Mouse (Mus musculus) myocyte (in vitro differentiated cells): ENCODE data around the gene Srsf3. TPM values are rescaled to one million over a fixed set of nuclear protein-coding genes. Genes with fewer than 3 reads are reported as not detected.

Experiments used
- H3K27me3 ChIP-seq: one replicate; pipeline ENCODE4 v1.6.1; 2011; ENCODE audit not compliant: control insufficient read depth, insufficient read depth, insufficient read length
- H3K36me3 ChIP-seq: one replicate; pipeline ENCODE4 v1.6.1; 2011; ENCODE audit not compliant: control insufficient read depth, insufficient read depth
- H3K4me2 ChIP-seq: one replicate; pipeline ENCODE4 v1.6.1; 2011; ENCODE audit warnings: low read depth, control low read depth
- H3K4me3 ChIP-seq: one replicate; pipeline ENCODE4 v1.5.1; 2011; ENCODE audit warnings: mild to moderate bottlenecking, control low read depth, moderate library complexity
- H3K79me2 ChIP-seq: one replicate; pipeline ENCODE4 v1.6.1; 2011; ENCODE audit not compliant: control insufficient read depth, insufficient read depth
- H3ac ChIP-seq: one replicate; pipeline ENCODE4 v1.6.1; 2011; ENCODE audit not compliant: control insufficient read depth, insufficient read length
- CEBPB ChIP-seq: IDR thresholded peaks from 2 replicates; pipeline ENCODE4 v1.6.1; 2011; ENCODE audit warnings: mild to moderate bottlenecking, moderate library complexity; ENCODE audit not compliant: poor library complexity, insufficient read depth, severe bottlenecking
- E2F4 ChIP-seq: IDR thresholded peaks from one replicate; pipeline ENCODE4 v1.6.1; 2011; ENCODE audit warnings: mild to moderate bottlenecking, control low read depth, moderate library complexity; ENCODE audit not compliant: insufficient read depth
- MAX ChIP-seq: IDR thresholded peaks from one replicate; pipeline ENCODE4 v1.6.1; 2011; ENCODE audit warnings: low read depth, mild to moderate bottlenecking, control low read depth
- MYOD1 ChIP-seq, 3 experiments: IDR thresholded peaks; one replicate each; pipeline ENCODE4 v1.6.1; 2011; ENCODE audit warnings: control low read depth in 2 of 3, low read depth in 2 of 3, mild to moderate bottlenecking in 2 of 3, moderate library complexity in 1 of 3; ENCODE audit not compliant: insufficient read length in 2 of 3, control insufficient read depth in 1 of 3
- MYOG ChIP-seq, 3 experiments: IDR thresholded peaks; one replicate each; pipeline ENCODE4 v1.6.1; 2011; ENCODE audit warnings: control low read depth in 2 of 3, low read depth in 2 of 3, mild to moderate bottlenecking in 2 of 3; ENCODE audit not compliant: insufficient read length in 2 of 3, control insufficient read depth in 1 of 3, insufficient read depth in 1 of 3
- POLR2A ChIP-seq: IDR thresholded peaks from one replicate; pipeline ENCODE4 v1.6.1; 2011; ENCODE audit warnings: low read depth, mild to moderate bottlenecking, control low read depth, moderate library complexity; ENCODE audit not compliant: insufficient read length
- POLR2AphosphoS2 ChIP-seq: IDR thresholded peaks from one replicate; pipeline ENCODE4 v1.6.1; 2011; ENCODE audit warnings: low read depth, control low read depth; ENCODE audit not compliant: insufficient read length
- REST ChIP-seq: IDR thresholded peaks from one replicate; pipeline ENCODE4 v1.6.1; 2011; ENCODE audit warnings: mild to moderate bottlenecking, control low read depth, moderate library complexity; ENCODE audit not compliant: insufficient read depth, insufficient read length
- SRF ChIP-seq: IDR thresholded peaks from one replicate; pipeline ENCODE4 v1.6.1; 2011; ENCODE audit warnings: low read depth; ENCODE audit not compliant: control insufficient read depth, insufficient read length
- TCF12 ChIP-seq: IDR thresholded peaks from one replicate; pipeline ENCODE4 v1.6.1; 2011; ENCODE audit warnings: mild to moderate bottlenecking, control low read depth; ENCODE audit not compliant: poor library complexity, insufficient read depth, severe bottlenecking
- TCF3 ChIP-seq: IDR thresholded peaks from one replicate; pipeline ENCODE4 v1.6.1; 2011; ENCODE audit warnings: low read depth, control low read depth; ENCODE audit not compliant: insufficient read length
- USF1 ChIP-seq: IDR thresholded peaks from one replicate; pipeline ENCODE4 v1.6.1; 2011; ENCODE audit warnings: low read depth, mild to moderate bottlenecking, control low read depth, moderate library complexity
- polyA plus RNA-seq: library from polyadenylated mRNA; unstranded; fragments of >200 nt; fragmentation: generic; extraction: Trizol; gene quantifications from one replicate; pipeline ENCODE4 v1.2.1, GENCODE M21; 2012; ENCODE audit warnings: missing spikeins

Gene Srsf3
- polyA plus RNA-seq, 1 experiment, result 98.2 TPM

GRCm38 (mm10) chr17:29062119-29063035 lies 29.9 kb downstream of the Srsf3 start:
- Histone ChIP-seq H3ac (peak overlapping the region; percentile 6), H3K79me2 (no peaks in the 10 kb centered on the region), H3K27me3 (no peaks in the 10 kb centered on the region), H3K36me3 (no peaks in the 10 kb centered on the region), H3K4me3 (peak overlapping the region; percentile 11), H3K4me2 (peak overlapping the region; percentile 82)
- TF ChIP-seq REST, result no peak
- peak; percentile 45 for TF ChIP-seq TCF12
- TF ChIP-seq MYOG (IDR thresholded peaks at IDR 0.05; ENCODE audit: control insufficient read depth in 1 of 3, insufficient read depth in 1 of 3, insufficient read length in 2 of 3, low read depth in 2 of 3), result peak in 1 of 3 experiments; percentile 68
- TF ChIP-seq POLR2AphosphoS2, result peak; percentile 49
- TF ChIP-seq MYOD1 (IDR thresholded peaks at IDR 0.05; ENCODE audit: control insufficient read depth in 1 of 3, insufficient read length in 2 of 3, low read depth in 2 of 3), result peak in 2 of 3 experiments; percentile 65
- TF ChIP-seq E2F4, result no peak
- no peak for TF ChIP-seq TCF3
- no peak for TF ChIP-seq SRF
- peak; percentile 43 for TF ChIP-seq POLR2A
- no peak for TF ChIP-seq MAX
- TF ChIP-seq USF1, result no peak
- no peak for TF ChIP-seq CEBPB

DNA sequence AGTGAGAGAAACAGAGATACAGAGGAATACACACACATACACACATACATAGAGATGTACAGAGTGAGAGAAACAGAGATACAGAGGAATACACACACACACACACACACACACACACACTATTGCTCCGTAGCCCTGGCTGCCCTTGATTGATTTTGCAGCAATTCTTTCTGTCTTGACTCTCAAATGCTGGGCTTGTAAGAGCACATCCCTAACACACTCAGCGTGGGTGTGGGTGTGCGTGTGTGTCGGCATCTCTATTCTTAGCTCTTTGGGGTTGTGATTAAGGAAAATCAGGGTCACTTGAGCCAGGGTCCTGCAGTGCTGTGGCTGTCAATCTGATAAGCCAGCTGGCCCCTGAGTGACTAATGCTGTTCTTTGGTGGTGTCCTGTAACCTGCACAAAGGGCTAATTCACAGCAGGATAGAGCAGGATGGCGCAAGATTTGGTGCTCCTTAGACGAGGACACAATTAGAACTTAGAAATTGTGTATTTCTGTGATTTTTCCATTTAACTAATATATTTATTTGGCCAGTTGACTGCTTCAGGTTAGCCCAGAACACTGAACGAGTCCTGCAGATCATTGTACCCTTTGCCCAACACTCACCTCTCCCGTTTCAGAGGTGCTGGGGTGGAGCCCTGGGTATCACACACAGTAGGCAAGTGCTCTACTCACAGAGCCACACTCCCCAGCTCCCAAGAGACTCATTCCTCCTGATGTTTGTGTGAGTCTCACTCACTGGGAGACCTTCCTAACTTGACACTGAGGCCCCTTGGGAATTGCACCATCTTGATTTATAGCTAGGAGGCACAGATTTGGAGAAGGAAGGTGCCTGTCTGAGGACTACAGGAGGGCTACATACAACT lies 30.9 kb downstream of the Srsf3 start:
- Histone ChIP-seq H3K27me3 (no peaks in the 10 kb centered on the region), H3K36me3 (no peaks in the 10 kb centered on the region), H3K4me3 (peak overlapping the region; percentile 11), H3ac (peak overlapping the region; percentile 6), H3K4me2 (peak overlapping the region; percentile 82), H3K79me2 (no peaks in the 10 kb centered on the region)
- no peak for TF ChIP-seq REST
- peak; percentile 64 for TF ChIP-seq TCF3
- peak; percentile 44 for TF ChIP-seq POLR2A
- TF ChIP-seq CEBPB, result peak; percentile 91
- TF ChIP-seq MAX, result no peak
- no peak for TF ChIP-seq POLR2AphosphoS2
- TF ChIP-seq SRF, result no peak
- peak; percentile 62 to 94 (median 87) for TF ChIP-seq MYOD1 (IDR thresholded peaks at IDR 0.05; ENCODE audit: control insufficient read depth in 1 of 3, insufficient read length in 2 of 3, low read depth in 2 of 3)
- TF ChIP-seq TCF12, result peak; percentile 63
- peak; percentile 47 to 93 (median 56) for TF ChIP-seq MYOG (IDR thresholded peaks at IDR 0.05; ENCODE audit: control insufficient read depth in 1 of 3, insufficient read depth in 1 of 3, insufficient read length in 2 of 3, low read depth in 2 of 3)

GRCm38 (mm10) chr17:29063988-29064285 lies 31.5 kb downstream of the Srsf3 start:
- H3ac ChIP-seq, result no peak overlapping the region
- H3K4me3 ChIP-seq, result no peak overlapping the region
- no peaks in the 10 kb centered on the region for H3K79me2 ChIP-seq
- H3K36me3 ChIP-seq, result no peaks in the 10 kb centered on the region
- TF ChIP-seq POLR2A, result no peak
- TF ChIP-seq TCF3, result no peak
- no peak for TF ChIP-seq E2F4
- no peak for TF ChIP-seq SRF
- peak overlapping the region; percentile 82 for H3K4me2 ChIP-seq
- no peaks in the 10 kb centered on the region for H3K27me3 ChIP-seq

- Histone ChIP-seq H3K79me2 (no peaks in the 10 kb centered on the region), H3K4me2 (no peak overlapping the region), H3K36me3 (no peaks in the 10 kb centered on the region), H3K27me3 (no peaks in the 10 kb centered on the region), H3ac (no peak overlapping the region), H3K4me3 (no peak overlapping the region)
- no peak for TF ChIP-seq MYOG (IDR thresholded peaks at IDR 0.05; ENCODE audit: control insufficient read depth in 1 of 3, insufficient read depth in 1 of 3, insufficient read length in 2 of 3, low read depth in 2 of 3)
- no peak for TF ChIP-seq REST
- TF ChIP-seq TCF3, result no peak
- no peak for TF ChIP-seq E2F4
- TF ChIP-seq MAX, result no peak
- no peak for TF ChIP-seq CEBPB
- TF ChIP-seq USF1, result no peak
- no peak for TF ChIP-seq POLR2A
- TF ChIP-seq POLR2AphosphoS2, result no peak
- TF ChIP-seq TCF12, result no peak
- no peak for TF ChIP-seq MYOD1 (IDR thresholded peaks at IDR 0.05; ENCODE audit: control insufficient read depth in 1 of 3, insufficient read length in 2 of 3, low read depth in 2 of 3)
- TF ChIP-seq SRF, result no peak
These were observed 33.0 kb downstream of the Srsf3 start for GRCm38 (mm10) chr17:29065245-29065940.
